ENCODE assay signal across 1 mouse cellular context in genomic region chr10:77864762-77865143, GRCm38 (mm10).
TF ChIP-seq lines count a peak whose summit lies in the region.

No protein-coding gene starts in this region.

TF ChIP-seq in CH12.LX, 34 proteins besides CTCF, POLR2A, EP300 and RAD21 (continued from another document):
- TF ChIP-seq JUND (conservative IDR thresholded peaks at IDR 0.05; ENCODE audit: low read depth, low read length) (no peak), UBTF (IDR thresholded peaks at IDR 0.05; ENCODE audit: low read depth, low read length) (no peak), ZC3H11A (IDR thresholded peaks at IDR 0.05; ENCODE audit: low read depth, low read length) (no peak), E2F4 (IDR thresholded peaks at IDR 0.05; ENCODE audit: insufficient replicate concordance, low read depth, low read length) (no peak), JUN (IDR thresholded peaks at IDR 0.05; ENCODE audit: insufficient read depth, low read depth, low read length) (no peak), SMC3 (IDR thresholded peaks at IDR 0.05; ENCODE audit: low read depth, low read length) (no peak), TBP (conservative IDR thresholded peaks at IDR 0.05; ENCODE audit: low read depth, low read length) (no peak), ZMIZ1 (IDR thresholded peaks at IDR 0.05; ENCODE audit: low read depth, low read length) (no peak), HCFC1 (IDR thresholded peaks at IDR 0.05; ENCODE audit: low read depth, low read length) (no peak), TCF12 (IDR thresholded peaks at IDR 0.05; ENCODE audit: low read depth, low read length) (no peak), ZKSCAN1 (IDR thresholded peaks at IDR 0.05; ENCODE audit: borderline replicate concordance, low read depth, low read length) (no peak), POLR2AphosphoS2 (IDR thresholded peaks at IDR 0.05; ENCODE audit: low read depth, low read length) (no peak), CHD1 (IDR thresholded peaks at IDR 0.05; ENCODE audit: low read depth, low read length) (no peak)
